Mouse (Mus musculus) liver, embryonic 14.5 days (tissue): Measurements from ENCODE around the gene Cmtr2.

ENCODE experiments used
- CTCF ChIP-seq: IDR thresholded peaks from 2 replicates; pipeline ENCODE4 v1.5.1; 2016; ENCODE audit warnings: antibody characterized with exemption, low read depth, control low read depth
- EP300 ChIP-seq: IDR thresholded peaks from 2 replicates; pipeline ENCODE4 v1.6.1; 2016; ENCODE audit warnings: antibody characterized with exemption, low read depth

DNA sequence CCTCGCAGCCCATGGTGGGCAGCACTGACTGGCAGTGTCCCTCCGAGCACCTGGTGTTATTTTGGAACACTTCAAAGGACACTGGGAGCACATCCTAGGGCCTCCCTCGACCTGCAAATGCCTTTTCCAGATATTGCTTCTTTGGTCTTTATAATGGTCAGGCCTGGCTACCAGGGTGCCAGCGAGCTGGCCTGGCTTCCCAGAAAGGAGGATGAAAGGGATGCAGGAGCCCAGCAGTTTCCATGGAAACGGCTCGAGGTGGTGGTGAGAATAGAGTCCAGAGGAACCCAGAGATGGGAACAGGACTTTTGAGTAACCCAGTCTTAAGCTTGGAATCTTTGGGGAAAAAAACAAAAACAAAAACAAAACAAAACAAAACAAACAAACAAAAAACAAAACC is 43.3 kb upstream of the Cmtr2 start:
- TF ChIP-seq CTCF, result no peak
- no peak for TF ChIP-seq EP300
